Mouse (Mus musculus) heart, embryonic 16.5 days (tissue): Measurements from ENCODE around the gene Aldh1b1. TPM values are rescaled to one million over a fixed set of nuclear protein-coding genes. Genes with fewer than 3 reads are reported as not detected.

Experiments used
- ATAC-seq: fragments of 200-750 bp; cut with Nextera tagmentation; replicated peaks from 2 replicates; pipeline ENCODE4 v1.8.0; 2017; ENCODE audit warnings: moderate number of reproducible peaks; ENCODE audit not compliant: insufficient read depth, low FRiP score; ENCODE audit errors: extremely low read depth
- H3K27ac ChIP-seq: fragments of 300-500 bp; sonication (generic); 2 replicates; pipeline ENCODE4 v1.5.1; 2014; ENCODE audit warnings: mild to moderate bottlenecking, low read length, control low read depth, moderate library complexity
- H3K27me3 ChIP-seq: fragments of 300-500 bp; sonication (generic); 2 replicates; pipeline ENCODE4 v1.6.1; 2014; ENCODE audit warnings: low read length, mixed read lengths; ENCODE audit not compliant: control insufficient read depth, insufficient read depth
- H3K36me3 ChIP-seq: fragments of 300-500 bp; sonication (generic); 2 replicates; pipeline ENCODE4 v1.6.1; 2014; ENCODE audit not compliant: control insufficient read depth, insufficient read depth
- H3K4me1 ChIP-seq: fragments of 300-500 bp; sonication (generic); 2 replicates; pipeline ENCODE4 v1.6.1; 2014; ENCODE audit warnings: low read length, mixed read lengths; ENCODE audit not compliant: control insufficient read depth, insufficient read depth
- H3K4me2 ChIP-seq: fragments of 300-500 bp; sonication (generic); 2 replicates; pipeline ENCODE4 v1.6.1; 2014; ENCODE audit warnings: low read depth, mild to moderate bottlenecking, control low read depth, low read length
- H3K4me3 ChIP-seq: fragments of 300-500 bp; sonication (generic); 2 replicates; pipeline ENCODE4 v1.5.1; 2014; ENCODE audit warnings: mild to moderate bottlenecking, control low read depth, low read length
- H3K9ac ChIP-seq: fragments of 300-500 bp; sonication (generic); 2 replicates; pipeline ENCODE4 v1.6.1; 2014; ENCODE audit warnings: low read length, control low read depth
- H3K9me3 ChIP-seq: fragments of 300-500 bp; sonication (generic); replicated peaks from 2 replicates; pipeline ENCODE4 v1.6.1; 2016; ENCODE audit warnings: low read length; ENCODE audit not compliant: control insufficient read depth
- WGBS: fragments of 180-500 bp; shearing (Covaris S2); extraction: QIAGEN DNeasy Blood & Tissue Kit; methylation state at CpG from one replicate; pipeline ENCODE4 v1.1.7; 2014; 5-methylcytosine and 5-hydroxymethylcytosine counted together
- polyA plus RNA-seq: library from polyadenylated mRNA; unstranded; fragments of >200 nt; fragmentation: Nextera tagmentation; extraction: Ambion mirVana; gene quantifications from 2 replicates; pipeline ENCODE4 v1.2.1, GENCODE M21; 2015

Aldh1b1 gene
- polyA plus RNA-seq, 1 experiment from 2014 or later: 184 TPM

- Histone ChIP-seq H3K4me3 (no peak overlapping the region), H3K4me2 (no peak overlapping the region), H3K4me1 (peaks cover 47% of the 10 kb centered on the region), H3K36me3 (no peaks in the 10 kb centered on the region), H3K9me3 (no peaks in the 10 kb centered on the region), H3K27ac (no peak overlapping the region), H3K9ac (0 out of 2 replicates have a peak overlapping the region, but pooled peaks have one; percentile 16), H3K27me3 (no peaks in the 10 kb centered on the region)
- no peak for ATAC-seq
- WGBS: 44% methylated on average over 10 of the region's 10 CpGs
These were observed 28.8 kb upstream of the Aldh1b1 start for GRCm38 (mm10) chr4:45769791-45770637.

GRCm38 (mm10) chr4:45770638-45771033 lies 28.2 kb upstream of the Aldh1b1 start:
- no peaks in the 10 kb centered on the region for H3K36me3 ChIP-seq
- ATAC-seq: no peak
- 0 out of 2 replicates have a peak overlapping the region, but pooled peaks have one; percentile 16 for H3K9ac ChIP-seq
- WGBS: 53% methylated on average over 4 of the region's 4 CpGs
- no peak overlapping the region for H3K4me3 ChIP-seq
- H3K27me3 ChIP-seq: no peaks in the 10 kb centered on the region
- no peaks in the 10 kb centered on the region for H3K9me3 ChIP-seq
- H3K27ac ChIP-seq: no peak overlapping the region
- H3K4me1 ChIP-seq: peaks cover 41% of the 10 kb centered on the region
- H3K4me2 ChIP-seq: no peak overlapping the region

- Histone ChIP-seq H3K36me3 (no peaks in the 10 kb centered on the region), H3K4me3 (no peak overlapping the region), H3K9me3 (no peaks in the 10 kb centered on the region), H3K4me1 (peaks cover 36% of the 10 kb centered on the region), H3K27ac (no peak overlapping the region), H3K4me2 (no peak overlapping the region), H3K9ac (no peak overlapping the region), H3K27me3 (no peaks in the 10 kb centered on the region)
- 42% methylated on average over 8 of the region's 8 CpGs for WGBS
- no peak for ATAC-seq
These were observed 27.6 kb upstream of the Aldh1b1 start for GRCm38 (mm10) chr4:45771173-45771572.

DNA sequence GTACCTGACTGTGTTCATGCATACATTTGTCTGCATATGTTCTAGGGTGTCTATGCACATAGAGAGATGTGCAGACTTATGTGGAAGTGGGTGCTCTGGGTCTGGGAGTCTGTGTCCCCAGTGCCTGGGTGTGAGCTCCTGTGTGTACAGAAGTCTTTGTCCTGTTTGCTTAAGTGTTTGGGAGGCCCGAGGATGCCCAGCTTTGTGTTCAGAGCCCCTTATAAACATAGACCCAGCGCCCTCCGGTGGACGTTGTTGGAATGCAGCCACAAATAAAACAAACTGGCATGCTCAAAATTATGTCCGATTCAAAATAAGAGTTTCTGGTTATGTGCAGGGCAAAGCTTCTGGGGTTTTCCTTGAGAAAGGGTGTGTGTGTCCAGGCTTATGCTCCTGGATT lies 27.2 kb upstream of the Aldh1b1 start:
- 4% methylated on average over 5 of the region's 5 CpGs for WGBS
- Histone ChIP-seq H3K27ac (no peak overlapping the region), H3K4me1 (peaks cover 31% of the 10 kb centered on the region)

DNA sequence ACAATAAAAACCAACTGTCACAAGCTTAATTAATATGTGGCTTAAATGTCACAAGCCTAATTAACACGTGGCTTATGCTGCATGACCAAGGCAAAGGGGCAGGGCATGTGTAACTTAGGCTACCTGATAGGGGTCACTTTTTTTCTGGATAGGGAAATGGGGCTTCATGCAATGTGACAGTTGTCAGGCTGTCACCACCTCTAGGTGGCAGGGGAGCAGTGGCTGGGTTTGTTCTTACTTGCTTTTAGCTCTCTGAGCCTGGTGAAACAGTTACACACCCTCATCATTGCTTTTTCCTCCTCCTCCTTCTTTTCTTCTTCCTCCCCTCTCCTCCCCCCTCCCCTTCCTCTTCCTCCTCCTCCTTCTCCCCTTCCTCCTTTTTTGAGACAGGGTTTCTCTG lies 15.2 kb upstream of the Aldh1b1 start:
- H3K27me3 ChIP-seq: peaks cover 4% of the 10 kb centered on the region; the same call in 1 of the 2 replicates
- H3K36me3 ChIP-seq: no peaks in the 10 kb centered on the region
- no peak overlapping the region for H3K9ac ChIP-seq
- peak; percentile 69 for ATAC-seq
- no peaks in the 10 kb centered on the region for H3K9me3 ChIP-seq
- H3K4me1 ChIP-seq: peaks cover 16% of the 10 kb centered on the region
- WGBS: 45% methylated on average over 1 of the region's 1 CpGs
- H3K4me2 ChIP-seq: no peak overlapping the region
- no peak overlapping the region for H3K27ac ChIP-seq
- no peak overlapping the region for H3K4me3 ChIP-seq

More for the DNA sequence above, 27.2 kb upstream of the Aldh1b1 start:
- H3K9ac ChIP-seq: 0 out of 2 replicates have a peak overlapping the region, but pooled peaks have one; percentile 9
- no peak overlapping the region for H3K4me2 ChIP-seq
- H3K27me3 ChIP-seq: no peaks in the 10 kb centered on the region
- H3K9me3 ChIP-seq: no peaks in the 10 kb centered on the region
- no peak for ATAC-seq
- H3K36me3 ChIP-seq: no peaks in the 10 kb centered on the region
- H3K4me3 ChIP-seq: no peak overlapping the region

DNA sequence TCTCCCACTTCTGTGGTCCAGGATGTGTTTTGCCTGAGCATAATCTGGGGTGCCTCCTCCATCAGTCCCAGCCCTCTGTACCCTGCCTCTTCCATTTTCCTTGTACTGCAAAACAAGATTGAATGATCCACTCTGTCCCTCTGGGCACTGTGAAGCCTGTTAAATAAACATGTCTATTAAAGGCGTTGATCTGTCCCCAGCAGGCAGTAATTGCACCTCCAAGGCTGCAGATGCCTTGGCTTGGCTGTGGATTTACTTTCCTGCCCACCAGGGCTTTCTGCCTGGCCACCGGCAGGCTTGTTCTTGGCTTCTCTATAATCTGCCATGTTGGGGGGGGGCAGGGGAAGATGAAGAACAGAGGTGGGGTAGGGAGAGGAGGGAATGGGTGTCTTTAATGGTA lies 12.9 kb upstream of the Aldh1b1 start:
- Histone ChIP-seq H3K4me3 (no peak overlapping the region), H3K9ac (no peak overlapping the region), H3K27me3 (peaks cover 4% of the 10 kb centered on the region; the same call in 1 of the 2 replicates), H3K36me3 (no peaks in the 10 kb centered on the region), H3K4me2 (no peak overlapping the region), H3K9me3 (no peaks in the 10 kb centered on the region), H3K27ac (no peak overlapping the region), H3K4me1 (peaks cover 31% of the 10 kb centered on the region)
- 41% methylated on average over 2 of the region's 2 CpGs for WGBS
- ATAC-seq: no peak

DNA sequence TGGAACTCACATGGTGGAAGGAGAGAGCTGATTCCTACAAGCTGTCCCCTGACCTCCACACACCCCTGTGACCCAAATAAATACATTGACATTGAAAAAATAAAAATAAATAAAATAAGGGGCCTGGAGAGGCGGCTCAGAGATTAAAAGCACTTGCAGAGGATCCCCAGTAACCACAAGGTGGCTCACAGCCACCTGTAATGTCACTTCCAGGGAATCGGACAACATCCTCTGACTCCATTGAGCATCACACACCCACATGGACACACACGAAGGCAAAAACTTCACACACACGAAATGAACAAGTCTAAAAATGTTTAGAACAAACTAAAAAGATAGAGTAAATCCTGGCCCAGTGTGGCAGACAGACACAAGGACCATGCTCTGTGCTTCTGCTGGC lies 12.1 kb upstream of the Aldh1b1 start:
- Histone ChIP-seq H3K9ac (no peak overlapping the region), H3K9me3 (no peaks in the 10 kb centered on the region), H3K4me1 (peaks cover 31% of the 10 kb centered on the region), H3K27me3 (peaks cover 4% of the 10 kb centered on the region; the same call in 1 of the 2 replicates), H3K4me3 (no peak overlapping the region), H3K4me2 (no peak overlapping the region), H3K36me3 (no peaks in the 10 kb centered on the region), H3K27ac (no peak overlapping the region)
- whole genome bisulfite sequencing: 56% methylated on average over 4 of the region's 4 CpGs
- no peak for ATAC-seq

DNA sequence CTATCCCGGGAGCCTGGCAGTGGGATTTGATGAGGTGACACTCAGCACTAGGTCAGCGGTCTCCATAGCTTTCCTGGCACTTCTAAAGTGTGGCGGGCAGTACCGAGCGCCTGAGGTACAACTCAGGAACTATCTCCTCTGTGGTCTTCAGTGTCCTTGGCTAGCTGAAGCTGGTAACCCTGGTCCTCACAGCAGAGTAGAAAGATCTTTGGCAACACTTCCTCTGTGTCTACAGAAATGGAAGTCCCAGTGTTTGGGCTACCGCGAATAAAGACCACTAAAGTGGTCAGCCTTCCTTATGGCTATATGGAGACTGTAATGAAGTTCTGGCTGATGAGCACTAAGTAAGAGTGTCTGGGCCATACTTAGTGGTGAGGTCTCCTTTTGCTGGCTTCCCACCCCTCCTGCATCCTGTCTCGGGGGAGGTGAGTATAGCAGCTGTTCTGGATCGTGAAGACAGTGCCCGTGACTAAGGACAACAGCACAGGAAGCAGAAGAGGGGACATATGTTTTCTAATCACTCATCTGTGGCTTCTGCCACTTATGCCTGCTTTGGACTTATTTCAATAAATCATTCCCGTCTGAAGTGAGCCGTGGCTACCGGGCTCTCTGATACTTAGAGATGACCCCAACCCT lies 10.3 kb upstream of the Aldh1b1 start:
- peak overlapping the region; percentile 75 for H3K27ac ChIP-seq
- H3K4me1 ChIP-seq: peaks cover 28% of the 10 kb centered on the region
- no peak overlapping the region for H3K4me3 ChIP-seq
- H3K36me3 ChIP-seq: no peaks in the 10 kb centered on the region
- no peaks in the 10 kb centered on the region for H3K9me3 ChIP-seq
- peak overlapping the region; percentile 42; the same call in 1 of the 2 replicates for H3K4me2 ChIP-seq
- 68% methylated on average over 13 of the region's 13 CpGs for WGBS
- peak overlapping the region; percentile 49 for H3K9ac ChIP-seq
- no peak for ATAC-seq
- H3K27me3 ChIP-seq: peaks cover 4% of the 10 kb centered on the region; the same call in 1 of the 2 replicates
